Mouse (Mus musculus) heart, adult 8-10 months (tissue): ENCODE data around the gene Spsb1. TPM values are rescaled to one million over a fixed set of nuclear protein-coding genes. Genes with fewer than 3 reads are reported as not detected.
A peak's percentile ranks its signal among the peaks of the same experiment; 100 is the strongest.

Source experiments
- DNase-seq: peaks from one replicate; pipeline ENCODE4 v3.0.0; 2022; ENCODE audit warnings: low spot score
- total RNA-seq, 4 experiments: library from RNA; stranded (reverse); gene quantifications; 2 replicates each; pipeline ENCODE4 v1.2.4; 2022

Spsb1 gene
- total RNA-seq, 4 experiments from 2014 or later: 24.7 to 43.0 (median 31.0) TPM

DNA sequence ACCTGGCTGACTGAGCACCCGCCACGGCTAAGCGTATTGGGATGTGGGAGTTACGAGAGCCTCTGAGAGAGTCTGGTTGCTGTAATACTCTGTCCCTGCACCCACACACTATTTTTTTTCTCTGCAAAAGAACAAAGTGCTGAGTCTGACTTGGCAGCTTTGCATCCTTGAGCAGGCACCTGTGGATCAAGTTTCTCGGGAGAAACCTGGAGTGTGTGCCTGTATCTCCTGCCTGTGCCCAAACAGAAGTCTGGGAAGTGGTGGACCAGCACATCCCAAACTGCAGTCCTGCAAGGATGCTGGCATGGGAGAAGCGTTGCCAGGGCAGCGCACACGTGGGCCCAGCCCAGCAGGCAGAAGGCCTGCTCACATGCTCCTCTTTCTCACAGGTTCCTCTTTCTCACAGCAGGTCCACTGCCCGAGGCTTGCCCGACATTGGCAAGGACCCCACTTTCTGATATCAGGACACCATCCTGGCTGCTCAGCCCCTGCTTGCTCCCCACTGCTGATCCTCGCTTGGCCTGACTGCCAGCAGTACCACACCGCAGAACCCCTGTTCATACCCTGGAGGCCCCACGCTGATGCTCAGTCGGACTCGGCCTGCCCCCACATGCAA, 36.3 kb downstream of the Spsb1 start:
- no peak for DNase-seq

DNA sequence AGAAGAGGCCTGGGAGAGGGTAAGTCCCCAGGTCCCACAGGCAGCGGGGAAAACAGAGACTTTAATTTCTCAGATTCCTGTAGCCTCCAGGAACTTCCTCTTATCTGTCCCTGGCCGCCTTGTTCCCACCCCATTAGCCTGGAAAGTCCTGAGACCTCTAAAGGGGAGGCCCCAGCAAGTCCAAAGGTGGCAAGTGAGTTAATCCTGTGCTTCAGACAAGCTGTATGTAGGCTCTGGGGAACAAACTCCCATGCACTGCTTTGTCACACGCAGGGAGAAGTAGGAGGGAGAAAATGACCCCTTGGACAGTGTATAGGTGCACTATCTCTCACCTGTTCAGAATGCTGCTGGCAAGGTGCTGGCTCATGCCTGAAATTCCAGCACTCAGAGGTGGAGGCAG, 38.0 kb downstream of the Spsb1 start:
- no peak for DNase-seq

DNA sequence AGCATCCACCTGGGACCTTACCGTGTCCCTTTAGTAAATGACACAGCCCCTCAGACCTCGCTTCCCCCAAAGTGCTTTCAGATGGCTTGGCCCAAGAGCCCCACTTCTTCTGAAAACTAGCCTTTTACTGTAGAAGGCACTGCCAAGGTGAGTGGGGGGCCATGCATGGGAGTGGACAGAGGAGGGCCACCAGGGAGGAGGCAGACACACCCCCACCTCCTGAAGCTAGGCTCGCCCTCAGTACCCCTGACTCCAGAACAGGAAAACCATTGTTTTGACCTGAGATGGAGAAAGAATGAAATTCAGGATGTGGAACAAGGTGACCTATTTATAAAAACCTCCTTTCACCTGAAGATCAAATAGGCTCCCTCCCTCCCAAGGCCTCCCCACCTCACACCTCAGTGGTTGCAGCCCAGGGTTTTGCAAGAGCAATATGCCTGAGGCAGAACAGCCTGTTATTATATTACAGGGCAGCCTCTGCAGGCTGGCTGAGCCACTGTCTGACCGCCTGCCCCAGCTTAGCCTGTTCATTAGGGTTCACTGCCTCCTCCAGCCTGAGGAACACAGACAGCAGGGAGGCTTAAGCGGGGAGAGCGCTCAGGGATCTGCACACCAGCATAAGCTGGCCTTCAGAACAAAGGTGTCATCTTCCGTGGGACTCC, 41.0 kb downstream of the Spsb1 start:
- no peak for DNase-seq

DNA sequence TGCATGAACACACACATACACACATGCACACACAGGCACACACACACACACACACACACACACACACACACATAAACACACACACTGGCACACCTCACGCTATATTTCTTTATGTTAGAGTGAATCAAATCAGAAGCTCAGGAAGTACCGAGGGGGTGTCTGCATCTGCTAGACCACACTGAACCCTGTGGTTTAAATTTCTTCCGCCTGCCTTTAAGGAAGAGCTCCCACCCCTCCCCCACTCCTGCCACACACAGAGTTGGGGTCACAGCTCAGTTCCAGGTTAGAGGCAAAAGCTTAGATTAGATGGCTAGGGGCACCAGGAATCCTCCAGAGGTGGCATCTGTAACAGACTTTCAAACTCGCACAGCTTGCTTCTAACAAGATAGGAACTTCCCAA, 42.4 kb downstream of the Spsb1 start:
- DNase-seq: no peak

DNA sequence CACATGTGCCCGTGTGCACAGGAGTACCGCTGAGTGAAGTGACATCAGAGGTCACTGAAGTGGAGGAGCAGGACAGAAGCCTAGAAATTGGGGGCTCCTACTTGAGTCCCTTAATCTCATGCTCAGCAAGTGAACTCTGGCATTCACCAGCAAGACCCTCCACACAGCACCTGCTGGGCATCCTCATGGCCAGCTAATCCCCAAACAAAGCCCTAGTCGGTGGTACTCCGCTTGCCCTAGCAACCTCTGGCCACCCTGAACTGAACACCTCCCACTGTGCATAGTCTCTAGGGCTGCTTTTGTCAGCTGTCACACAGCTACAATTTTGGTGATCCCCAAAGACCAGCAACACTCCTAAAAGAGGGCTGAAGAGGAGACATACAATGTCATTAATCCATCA, 44.3 kb downstream of the Spsb1 start:
- DNase-seq: no peak

DNA sequence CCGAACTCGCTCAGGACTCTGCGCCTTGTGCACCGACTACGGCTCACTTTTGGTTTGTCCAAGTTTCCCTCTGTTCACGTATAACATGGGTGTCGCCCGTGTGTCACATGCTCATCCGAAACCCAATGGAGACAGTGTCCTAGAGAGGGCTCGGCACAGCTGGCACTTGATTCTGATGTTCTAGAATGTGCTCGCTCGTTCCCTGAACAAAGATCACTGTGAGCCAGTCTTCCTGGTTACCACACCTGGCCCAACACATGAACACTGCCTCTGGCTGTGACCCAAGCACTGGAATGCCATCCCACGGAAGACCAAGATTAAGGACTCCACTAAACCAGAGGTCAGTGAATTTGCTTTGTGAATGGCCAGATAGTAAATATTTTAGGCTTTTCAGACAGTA, 45.3 kb downstream of the Spsb1 start:
- DNase-seq: no peak

DNA sequence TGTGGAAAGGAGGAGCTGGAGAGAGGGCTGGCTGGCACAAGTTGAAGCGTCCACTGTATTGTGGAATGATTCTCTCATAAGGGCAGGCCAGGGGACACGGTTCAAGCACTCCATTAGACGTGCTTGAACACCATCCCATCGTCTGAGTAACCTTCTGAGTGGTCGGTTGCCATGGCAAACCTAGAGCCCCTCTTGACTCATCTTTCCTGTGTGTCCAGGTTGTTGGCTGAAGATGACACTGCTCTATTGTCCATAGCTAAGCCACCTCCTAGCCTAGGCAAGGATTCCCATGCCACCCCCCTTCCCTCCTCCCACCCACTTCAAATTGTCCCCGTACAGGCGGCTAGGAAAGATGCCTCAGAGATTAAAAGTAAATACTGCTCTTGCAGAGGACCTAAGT, 45.9 kb downstream of the Spsb1 start:
- no peak for DNase-seq

DNA sequence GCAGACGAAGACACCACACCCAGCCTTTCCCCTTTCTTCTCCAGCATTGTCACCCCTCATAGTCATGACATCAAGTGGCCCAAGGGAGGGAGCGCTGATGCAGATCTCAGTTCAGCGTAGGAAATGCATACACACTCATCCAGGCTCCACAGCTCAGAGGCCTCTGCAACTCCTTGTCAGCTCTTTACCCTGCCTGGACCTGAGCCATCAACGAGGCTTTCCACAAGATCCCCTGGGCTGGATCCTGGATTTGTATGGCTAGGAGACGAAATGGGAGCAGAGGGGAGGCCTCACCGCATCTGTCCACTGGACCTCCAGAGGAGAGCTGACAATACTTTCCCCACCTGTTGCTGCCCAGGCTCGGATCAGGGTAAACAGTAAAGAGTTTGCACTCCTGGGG, 47.2 kb downstream of the Spsb1 start:
- DNase-seq: no peak

DNA sequence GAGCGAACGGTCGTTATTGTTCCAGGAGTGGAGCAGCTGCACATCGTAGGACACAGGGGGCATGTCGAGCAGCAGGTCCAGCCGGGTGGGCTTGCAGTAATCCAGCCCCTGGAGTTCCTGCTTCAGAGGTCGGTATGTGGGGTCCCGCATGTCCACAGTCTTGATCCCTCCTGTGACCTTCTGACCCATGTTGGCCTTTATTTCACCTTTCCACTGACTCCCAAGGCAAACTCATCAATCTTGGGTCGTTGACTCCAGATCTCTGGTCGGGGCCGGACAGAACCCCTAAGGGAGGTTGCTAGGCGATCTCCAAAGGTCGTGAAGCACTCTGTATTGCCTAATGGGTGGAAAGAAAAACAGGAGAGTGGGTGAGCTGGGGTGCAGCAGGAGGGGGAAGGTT, 47.9 kb downstream of the Spsb1 start:
- no peak for DNase-seq

DNA sequence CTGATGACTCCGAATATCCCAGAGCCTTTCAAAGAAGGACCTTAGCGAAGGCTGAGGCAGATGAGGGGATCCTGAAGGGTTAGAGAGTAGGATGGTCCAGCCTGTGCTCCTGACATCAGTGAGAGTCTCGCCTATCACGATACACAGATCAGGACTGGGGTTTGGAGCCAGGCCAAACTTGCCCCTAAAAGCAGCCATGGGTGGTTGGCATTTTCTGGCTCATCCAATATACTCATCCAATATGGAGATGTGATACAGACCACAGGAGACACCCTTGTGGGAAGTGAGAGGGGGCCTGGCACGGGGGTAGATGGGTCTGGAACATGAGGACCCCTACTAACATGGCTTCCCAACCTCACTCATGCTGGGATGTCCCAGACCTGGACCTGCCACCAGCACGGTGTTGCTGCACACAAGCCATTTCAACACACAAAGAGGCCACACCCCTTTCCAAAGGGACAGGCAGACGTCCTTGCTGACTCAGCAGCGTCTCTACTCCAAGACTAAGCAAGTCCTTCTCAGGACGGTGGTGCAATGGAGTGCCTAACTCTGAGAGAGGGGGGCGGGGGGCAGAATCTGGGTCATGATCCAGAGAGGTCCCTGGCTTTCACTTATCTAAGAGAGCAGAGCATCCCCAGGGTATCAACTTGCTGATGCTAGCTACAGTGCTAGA, 49.4 kb downstream of the Spsb1 start:
- no peak for DNase-seq

DNA sequence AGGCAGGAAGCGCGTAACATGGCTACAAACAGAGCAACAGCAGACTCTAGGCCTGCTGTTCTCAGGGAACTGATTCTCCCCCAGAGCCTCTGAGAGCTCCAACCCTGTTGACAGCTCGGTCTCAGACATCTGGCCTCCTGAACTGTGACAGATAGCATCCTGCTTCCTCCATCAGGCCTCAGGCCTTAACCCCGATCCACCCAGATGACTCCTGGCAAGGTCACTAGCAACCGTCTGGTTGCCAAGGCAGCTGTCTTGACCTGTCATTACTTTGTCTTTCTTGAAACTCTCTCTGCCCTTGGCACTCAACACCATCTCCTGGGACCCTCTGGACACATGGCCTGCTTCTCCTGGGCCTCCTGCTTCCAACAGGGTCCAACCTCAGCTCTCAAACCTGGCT, 51.8 kb downstream of the Spsb1 start:
- DNase-seq: peak; percentile 71

DNA sequence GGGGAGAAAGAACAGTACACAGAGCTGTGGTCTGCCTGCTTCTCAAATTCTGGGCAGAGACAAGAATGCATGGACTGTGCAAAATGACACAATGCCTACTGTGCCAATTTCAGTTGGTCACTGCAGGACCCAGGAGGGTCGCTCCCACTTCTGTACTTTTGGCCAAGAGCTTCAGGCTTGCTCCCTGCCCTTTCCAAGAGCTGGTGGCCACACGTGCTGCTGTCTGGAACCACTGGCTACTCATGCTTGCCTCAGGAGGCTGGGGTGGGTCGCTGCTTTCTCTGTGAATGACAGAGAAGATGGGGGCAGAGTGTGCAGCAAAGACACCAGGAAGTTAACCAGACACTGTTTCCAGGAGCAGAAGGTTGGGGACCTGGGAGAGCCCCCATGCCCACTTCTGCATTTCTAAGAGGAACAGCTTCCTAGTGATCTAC, 53.5 kb downstream of the Spsb1 start:
- no peak for DNase-seq

DNA sequence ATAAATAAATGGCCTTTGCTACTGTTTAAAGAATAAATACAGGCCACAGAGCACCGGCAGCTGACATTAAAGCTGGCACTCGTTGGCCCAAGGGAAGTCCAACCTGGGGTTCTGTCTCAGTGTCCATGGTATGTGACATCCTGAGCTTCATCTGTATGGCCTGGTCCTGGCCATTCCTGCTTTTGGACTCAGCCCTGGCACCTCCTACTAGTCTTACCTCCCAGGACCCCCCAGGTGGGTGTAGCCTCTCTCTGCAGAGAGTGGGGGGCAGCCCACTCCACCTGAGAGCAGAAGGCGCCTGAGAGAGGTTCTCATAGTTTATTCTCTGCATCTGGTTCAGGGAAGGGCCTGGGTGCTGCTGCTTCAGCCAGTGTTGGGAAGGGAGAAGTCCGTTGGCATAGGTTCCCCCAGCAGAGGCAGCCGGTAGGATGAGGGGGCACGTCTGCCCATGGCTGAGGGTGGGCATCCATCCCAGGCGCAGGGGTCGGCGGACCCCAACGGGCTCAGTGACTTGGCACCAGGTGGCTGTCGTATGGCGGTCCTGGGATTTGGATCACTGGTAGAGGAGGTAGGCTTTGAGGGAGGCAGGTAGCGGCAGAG, 57.1 kb downstream of the Spsb1 start:
- no peak for DNase-seq

DNA sequence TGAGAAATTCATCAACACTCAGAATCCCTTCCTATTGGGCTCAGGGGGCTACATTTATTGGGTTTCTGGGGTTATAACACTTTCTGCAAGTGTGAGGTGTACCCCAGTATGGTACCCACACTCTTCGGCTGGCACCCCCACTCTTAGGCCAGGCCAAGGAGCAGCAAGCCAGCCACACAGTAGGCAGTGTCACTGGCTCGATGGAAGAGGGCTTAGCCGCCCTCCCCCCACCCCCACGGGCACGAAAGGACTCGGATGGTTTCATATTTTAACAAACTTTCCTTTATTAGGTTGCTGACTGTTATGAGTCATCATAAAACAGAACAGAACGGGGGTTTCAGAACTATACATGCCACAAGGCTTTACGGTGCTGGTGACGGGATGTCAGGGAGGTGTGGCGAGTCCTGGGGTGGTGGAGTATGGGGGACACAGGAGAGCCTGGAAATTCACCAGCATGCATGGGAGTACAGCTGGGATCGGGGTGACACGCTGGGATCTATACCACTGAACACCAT, 58.8 kb downstream of the Spsb1 start:
- no peak for DNase-seq

DNA sequence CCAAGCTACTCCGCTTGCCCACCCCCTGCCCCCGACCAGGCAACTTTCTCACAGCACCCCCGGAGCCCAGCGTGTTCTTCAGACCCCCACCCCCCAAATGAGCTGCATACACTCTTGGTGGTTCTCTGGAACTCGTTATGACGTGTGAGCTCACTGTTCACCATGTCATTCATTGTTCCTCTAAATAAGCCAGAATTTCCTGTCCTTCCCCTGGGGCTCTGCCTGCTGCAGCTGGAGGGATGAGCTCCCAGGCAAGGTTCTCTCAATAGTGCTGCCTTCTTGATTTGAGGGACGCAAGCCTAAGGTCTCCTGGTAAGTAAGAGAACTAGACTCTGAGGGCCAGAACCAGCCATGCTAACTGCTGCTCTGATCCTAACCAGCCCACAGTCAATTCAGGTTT, 59.6 kb downstream of the Spsb1 start:
- no peak for DNase-seq

DNA sequence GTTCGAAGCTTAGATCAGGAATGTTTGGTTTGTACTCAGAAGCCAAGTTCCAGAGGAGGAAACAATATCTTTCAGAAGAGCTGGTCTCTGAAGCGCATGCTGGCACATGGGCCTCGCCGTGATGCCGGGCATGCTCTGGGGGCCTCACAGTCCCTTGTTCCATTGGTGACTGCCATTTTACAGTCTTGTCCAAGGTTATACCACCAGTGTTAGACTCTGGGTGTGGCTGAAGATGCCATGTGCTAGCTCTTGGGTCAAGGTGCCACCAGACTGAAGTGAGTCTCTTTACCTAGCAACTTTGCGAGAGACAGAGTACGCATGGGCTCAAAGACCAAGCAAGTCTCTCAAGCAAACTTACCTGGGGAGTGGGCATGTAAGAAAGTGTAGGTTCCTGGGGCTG, 60.5 kb downstream of the Spsb1 start:
- no peak for DNase-seq

DNA sequence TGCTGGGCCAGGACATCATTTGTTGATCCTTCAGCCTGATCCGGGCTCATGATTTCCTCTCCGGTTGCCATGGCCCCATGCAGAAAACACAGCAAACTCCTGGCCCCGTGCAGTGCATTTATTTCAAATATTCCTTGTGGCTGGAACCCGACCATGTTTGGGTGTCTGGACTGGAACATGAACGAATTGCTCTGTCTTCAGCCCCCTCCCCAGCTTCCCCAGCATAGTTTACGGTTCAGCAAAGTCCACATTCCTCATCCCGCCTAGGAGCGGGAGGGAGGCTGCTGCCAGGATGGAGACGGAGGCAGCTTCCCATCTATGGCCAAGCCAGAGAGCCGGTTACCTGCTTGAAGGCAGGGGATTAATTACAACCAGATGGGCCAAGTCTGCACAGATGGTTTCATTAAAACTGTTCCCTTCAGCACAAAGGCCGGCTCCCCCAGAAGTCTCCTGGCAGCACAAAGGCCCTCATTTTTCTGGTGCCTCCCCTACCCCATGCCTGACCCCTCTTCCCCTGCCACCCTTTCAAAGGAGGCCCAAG, 61.2 kb downstream of the Spsb1 start:
- no peak for DNase-seq

DNA sequence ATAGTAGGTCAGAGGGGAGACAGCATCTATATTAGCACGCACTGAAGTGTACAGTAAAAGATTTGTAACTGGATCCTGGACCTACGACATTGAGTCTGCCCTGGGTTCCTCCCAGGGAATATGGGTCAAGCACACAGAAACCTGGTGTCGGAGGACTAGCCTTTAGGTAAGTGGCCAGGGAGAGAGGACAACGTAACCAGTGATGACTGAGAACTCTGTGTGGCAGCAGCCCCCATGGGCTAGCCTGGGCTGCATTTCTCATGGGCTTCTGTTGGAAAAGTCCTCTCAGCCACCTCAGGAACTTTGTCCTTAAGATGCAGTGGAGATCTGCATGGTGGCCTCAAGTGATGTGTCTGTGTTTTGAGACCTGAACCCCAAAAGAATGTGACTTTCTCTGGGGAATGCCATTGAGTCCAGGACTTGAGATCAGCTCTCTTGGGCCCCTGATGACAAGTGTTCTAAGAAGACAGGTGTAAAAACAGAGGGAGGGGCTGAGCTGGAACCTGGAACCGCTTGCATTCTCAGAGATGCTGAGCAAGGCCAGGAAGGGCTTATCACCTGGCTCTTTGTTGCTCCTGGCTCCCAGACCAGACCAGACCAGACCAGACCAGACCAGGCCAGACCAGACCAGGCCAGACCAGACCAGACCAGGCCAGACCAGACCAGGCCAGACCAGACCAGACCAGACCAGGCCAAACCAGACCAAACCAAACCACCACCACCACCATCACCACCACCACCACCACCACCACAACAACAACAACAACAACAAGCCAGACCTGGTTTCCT, 63.5 kb downstream of the Spsb1 start:
- no peak for DNase-seq

DNA sequence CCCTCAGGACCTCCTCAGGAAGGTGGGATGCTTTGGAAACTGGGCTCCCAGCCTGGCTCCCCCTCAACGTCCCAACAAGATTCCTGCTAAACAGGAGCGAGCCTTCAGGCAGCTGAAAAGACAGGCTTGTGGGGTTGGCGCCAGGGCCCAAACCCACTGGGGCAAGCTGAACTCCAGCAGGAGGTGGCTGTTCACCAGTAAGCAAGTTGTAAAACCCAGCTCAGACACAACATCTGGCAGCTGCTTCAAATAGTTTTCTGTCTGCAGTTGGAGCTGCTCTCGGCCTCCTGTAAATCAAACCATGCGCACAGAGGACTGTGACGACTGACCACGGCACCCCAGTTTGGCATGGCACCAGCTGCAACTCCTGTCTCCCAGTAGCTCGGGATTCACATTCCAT, 64.3 kb downstream of the Spsb1 start:
- DNase-seq: peak; percentile 51

DNA sequence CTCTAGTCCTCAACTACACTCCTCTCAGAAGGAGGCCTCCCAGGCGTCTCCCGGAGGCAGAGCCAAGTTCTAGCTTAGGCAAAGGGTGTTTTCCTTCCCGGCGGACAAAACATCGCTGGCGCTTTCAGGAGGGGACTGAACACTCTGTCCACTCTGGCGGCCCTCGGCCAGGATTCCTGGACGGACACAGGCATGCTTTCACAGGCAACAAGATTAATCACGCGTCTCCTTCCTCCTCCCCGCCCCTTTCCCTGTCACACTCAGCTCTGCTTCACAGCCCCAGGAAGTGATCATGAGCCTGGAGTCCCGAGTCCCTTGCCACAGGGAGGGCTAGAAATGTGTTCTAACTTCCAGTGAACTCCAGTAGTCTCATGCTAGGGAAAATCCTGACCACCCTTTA, 65.0 kb downstream of the Spsb1 start:
- peak; percentile 97 for DNase-seq

DNA sequence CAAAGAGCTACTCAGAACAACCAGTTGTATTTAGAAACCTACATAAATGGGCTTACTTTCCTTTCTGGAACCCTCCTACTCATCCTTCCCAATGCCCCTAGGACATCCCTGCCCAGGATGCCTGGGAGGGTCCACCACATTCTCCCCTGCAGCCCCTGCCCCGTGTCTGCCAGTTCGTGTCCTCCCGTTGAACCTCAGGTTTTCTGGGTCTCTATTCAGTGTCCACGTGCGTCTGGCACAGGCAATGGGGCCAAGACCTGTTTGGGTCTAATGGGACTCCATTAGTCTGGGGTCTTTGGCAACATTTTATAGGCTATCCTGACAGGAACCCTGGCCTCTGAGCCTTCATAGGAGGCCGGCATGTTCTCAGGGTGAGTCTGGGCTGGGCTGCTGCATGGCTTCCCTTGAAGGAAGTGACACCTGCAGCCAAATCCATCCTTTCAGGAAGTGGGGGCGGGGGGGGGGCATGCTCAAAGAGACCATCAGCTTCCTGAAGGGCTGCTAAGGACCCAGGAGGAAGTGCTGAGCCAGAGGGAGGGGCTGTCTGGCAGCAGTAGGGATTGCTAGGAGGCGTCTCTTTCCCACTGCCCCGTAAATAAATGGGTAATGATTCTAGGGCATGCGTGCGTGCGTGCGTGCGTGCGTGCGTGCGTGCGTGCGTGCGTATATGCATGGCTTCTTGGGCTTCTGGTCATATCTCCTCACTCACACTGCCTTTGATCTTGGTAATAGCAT, 65.9 kb downstream of the Spsb1 start:
- peak; percentile 43 for DNase-seq
